In the genomic region with DNA sequence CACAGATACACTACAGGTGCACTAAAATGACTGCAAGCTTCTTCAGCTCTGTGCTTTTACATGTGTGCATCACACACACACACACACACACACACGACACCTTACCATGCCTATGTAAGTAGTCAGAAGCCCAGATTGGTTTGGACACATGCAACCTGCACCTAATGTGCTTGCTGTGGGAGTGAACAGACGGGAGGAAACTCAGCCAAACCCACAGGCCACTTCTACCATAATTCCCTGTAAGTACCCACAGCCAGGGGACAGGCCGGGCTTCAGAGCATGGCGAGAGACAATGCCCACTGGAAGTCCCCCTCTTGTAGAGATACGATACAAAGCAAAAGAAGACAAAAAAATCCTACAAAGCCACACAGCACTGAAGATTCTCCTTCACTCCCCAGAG, we compare ENCODE assay signal across 13 mouse cellular contexts.
"Had no signal": no experiment of that assay in that cellular context is flagged by ENCODE, and none has a peak within 500 bp of the region (broad histone marks: within the 10 kb centered on the region; RNA-seq: fewer than 3 reads in every experiment).

No protein-coding gene starts in this region.

- H3K36me3 ChIP-seq: limb, embryonic 15.5 days; liver, embryonic 13.5 days; lung, embryonic 15.5 days; midbrain, embryonic 12.5 days had no signal

- H3K4me2 ChIP-seq: limb, embryonic 15.5 days; liver, embryonic 13.5 days; lung, embryonic 15.5 days; midbrain, embryonic 12.5 days had no signal

- H3K4me1 ChIP-seq: liver, embryonic 13.5 days; midbrain, embryonic 12.5 days had no signal

- H3K4me3 ChIP-seq: limb, embryonic 15.5 days; liver, embryonic 13.5 days; lung, embryonic 15.5 days; midbrain, embryonic 12.5 days had no signal

- H3K9me3 ChIP-seq: limb, embryonic 15.5 days; liver, embryonic 13.5 days; lung, embryonic 15.5 days; midbrain, embryonic 12.5 days had no signal

- H3K9ac ChIP-seq: limb, embryonic 15.5 days; liver, embryonic 13.5 days; liver, postnatal 0 days; lung, embryonic 15.5 days; midbrain, embryonic 12.5 days had no signal

- H3K27ac ChIP-seq: kidney, postnatal 0 days; limb, embryonic 15.5 days; liver, embryonic 13.5 days; lung, embryonic 15.5 days; midbrain, embryonic 12.5 days had no signal

- DNase-seq: kidney, adult 11 months; kidney, adult 9 months; kidney, postnatal 36 days; liver, embryonic 13.5 days; liver, postnatal 0 days; right cerebral cortex, postnatal 14 days; thymus, adult 2 months; thymus, postnatal 36 days had no signal

- H3K27me3 ChIP-seq: limb, embryonic 15.5 days; liver, embryonic 13.5 days; lung, embryonic 15.5 days; midbrain, embryonic 12.5 days had no signal

- ATAC-seq: liver, postnatal 0 days; midbrain, embryonic 16.5 days had no signal
